Mouse (Mus musculus) heart, adult 11 months (tissue): ENCODE results near the gene Plet1.

Source experiments
- DNase-seq: peaks from one replicate; pipeline ENCODE4 v3.0.0; 2022

Plet1 gene

DNA sequence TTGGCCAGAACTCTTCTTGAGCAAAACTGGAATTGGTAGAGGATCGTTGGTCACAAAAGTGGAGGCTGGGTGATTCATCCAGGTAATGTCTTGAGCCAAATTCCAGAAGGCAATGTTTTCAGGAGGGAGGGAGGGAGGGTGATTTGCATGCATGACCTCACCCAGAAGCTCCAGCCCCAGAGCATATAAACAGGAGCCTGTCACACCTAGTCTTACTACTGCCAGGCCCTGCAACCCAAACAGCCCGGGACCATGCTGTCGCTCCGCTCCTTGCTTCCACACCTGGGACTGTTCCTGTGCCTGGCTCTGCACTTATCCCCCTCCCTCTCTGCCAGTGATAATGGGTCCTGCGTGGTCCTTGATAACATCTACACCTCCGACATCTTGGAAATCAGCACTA, at the start of gene Plet1:
Gene Plet1 (plus strand): TSS at position 215 of the 400 bp plus-strand sequence.
- peak; percentile 75 for DNase-seq

DNA sequence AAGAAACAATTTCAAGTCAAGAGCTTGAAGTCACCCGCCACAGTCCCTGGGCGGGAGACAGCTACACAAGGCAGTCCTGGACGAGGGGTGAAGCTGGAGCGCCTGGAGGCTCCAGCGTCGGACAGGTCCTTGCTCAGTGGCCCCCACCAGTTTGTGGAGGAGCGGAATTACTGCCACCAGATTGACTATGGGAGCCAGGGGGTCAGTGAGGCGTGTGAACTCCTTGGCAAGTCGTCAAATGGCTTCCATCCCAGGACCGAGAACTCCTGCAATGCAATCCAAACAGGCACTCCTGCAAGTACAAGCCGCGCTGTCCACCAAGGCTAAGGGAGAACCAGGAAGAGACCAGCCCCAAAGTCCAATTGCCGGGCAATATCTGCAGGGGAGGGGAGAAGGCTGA, 45.3 kb upstream of the Plet1 start:
- DNase-seq, result no peak

DNA sequence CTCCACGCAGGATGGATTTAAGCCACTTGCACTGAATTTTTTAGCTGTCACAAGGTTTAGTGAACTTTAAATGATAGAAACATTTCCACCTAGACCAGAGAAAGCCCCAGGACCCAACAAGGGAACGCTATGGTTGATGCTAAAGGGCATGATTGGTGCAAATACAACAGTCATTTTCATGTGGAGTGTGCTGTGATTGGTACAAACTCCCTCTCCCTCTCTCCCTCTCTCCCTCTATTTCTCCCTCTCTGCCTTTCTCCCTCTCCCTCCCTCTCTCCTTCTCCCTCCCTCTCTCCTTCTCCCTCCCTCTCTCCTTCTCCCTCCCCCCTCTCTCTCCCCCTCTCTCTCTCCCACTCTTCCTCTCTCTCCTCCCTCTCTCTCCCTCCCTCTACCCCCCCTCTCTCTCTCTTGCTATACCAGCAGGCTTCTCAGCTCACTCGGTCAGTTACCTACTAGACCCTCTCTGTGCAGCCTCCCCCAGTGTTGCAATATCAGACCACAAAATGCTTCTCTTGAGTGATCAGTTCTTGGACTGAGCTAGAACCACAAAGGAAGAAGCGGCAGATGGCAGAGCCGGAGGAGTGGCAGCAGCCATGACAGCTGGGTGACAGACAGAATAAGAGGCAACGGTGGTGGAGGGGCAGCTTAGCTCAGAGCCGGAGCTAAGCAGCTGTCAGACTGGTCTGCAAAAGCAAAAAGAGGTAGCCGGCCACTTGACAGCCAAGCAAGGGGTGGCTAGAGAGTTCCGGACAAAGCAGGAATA, 42.7 kb upstream of the Plet1 start:
- DNase-seq, result no peak

DNA sequence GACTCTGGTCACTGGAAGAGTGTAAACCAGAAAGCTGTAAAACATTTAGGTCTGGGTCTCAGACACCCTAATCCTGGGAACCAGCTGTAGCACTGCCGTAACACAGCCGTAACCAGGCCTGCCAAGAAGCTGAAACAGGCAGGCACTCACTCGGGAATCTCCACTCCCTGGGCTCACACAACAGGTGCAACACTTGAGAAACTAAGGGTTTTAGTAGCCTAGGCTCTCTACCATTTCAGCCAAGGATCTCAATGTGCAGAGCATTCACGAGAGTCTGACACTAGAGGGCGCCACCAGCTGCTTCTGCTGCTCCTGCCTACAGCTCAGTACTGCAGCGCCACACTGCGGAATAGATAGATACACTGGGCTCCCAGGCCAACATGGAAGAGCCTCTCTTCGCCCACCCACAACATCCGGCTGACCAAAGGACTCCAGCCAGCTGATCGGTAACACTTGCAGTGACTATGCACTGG, 42.0 kb upstream of the Plet1 start:
- peak; percentile 92 for DNase-seq

DNA sequence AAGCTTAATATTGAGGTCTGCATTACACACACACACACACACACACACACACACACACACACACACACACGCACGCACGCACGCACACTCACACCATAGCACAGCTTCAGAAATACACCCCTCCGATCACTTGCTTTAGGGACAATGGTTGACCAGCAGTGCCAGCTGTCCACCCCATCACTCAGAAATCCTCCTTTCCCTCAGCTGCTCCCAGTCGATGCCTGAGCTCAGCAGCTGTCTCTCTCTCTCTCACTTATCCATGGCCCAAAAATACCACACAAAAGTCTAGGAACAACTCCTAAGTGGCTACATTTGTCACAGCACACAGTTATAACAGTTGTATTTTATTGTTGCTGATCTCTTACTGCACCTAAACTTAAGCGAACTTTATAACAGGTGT, 36.7 kb upstream of the Plet1 start:
- DNase-seq, result no peak

DNA sequence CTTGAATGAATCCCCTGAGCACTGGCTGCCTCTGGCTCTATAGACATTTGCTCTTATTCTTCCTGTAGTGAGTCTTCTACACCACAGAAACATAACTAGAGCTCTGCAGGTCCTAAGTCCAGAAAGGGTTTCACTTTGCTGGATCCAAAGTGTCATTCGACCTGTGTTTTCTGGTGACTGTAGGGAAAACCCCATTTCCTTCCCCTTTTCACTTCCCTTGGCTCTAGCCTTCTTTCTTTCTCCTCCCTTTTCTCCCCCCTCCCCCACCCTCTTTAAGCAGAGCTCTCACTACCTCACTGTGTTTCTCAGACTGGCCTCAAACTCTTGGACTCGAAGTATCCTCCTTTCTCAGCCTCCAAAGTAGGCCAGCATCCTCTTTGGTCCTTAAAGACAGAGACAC, 34.8 kb upstream of the Plet1 start:
- no peak for DNase-seq

DNA sequence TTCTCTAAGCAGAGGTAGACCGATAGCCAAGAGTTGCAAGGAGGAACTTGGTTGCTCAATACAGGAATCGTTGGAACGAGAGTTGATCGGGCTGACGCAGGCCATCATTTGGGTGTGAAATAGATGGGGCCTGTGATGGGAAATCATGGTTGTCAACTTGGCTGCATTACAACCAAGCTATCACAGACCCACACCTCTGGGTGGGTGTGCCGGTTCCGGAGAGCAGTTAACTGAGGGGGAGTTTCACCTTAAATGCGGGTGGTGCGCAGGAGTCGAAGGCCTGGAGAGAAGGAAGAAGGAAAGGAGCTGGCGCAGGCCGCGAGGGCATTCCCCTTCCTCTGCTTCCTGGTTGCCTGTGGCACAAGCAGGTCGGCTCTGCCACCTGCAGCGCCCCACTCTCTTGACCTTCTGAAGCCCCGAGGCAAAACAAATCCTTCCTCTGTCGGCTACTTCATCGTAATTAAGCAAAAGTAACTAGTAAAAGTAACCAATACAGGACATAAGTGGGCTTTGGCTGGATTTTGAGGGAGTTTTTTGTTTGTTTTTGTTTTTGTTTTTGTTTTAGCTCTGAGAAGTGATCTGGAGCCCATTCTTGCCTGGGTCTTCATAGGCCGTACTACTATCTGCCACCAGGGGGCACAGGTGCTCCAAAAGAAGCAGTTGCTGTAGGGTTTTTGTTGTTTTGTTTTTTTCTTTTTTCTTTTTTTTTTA, 31.7 kb upstream of the Plet1 start:
- no peak for DNase-seq

DNA sequence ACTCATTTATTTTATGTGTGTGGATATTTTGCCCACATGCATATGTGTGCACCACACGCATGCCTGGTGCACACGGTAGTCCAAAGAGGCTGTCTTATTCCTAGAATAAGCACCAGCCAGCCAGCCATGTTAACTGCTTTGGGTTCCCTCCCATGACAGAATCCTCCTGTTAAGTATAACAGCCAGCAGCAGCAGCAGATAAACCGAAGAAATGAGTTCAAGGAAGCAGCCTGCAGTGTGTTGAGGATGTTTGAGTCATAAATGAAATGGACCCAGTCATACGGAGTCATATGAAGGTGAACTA, 31.2 kb upstream of the Plet1 start:
- no peak for DNase-seq

DNA sequence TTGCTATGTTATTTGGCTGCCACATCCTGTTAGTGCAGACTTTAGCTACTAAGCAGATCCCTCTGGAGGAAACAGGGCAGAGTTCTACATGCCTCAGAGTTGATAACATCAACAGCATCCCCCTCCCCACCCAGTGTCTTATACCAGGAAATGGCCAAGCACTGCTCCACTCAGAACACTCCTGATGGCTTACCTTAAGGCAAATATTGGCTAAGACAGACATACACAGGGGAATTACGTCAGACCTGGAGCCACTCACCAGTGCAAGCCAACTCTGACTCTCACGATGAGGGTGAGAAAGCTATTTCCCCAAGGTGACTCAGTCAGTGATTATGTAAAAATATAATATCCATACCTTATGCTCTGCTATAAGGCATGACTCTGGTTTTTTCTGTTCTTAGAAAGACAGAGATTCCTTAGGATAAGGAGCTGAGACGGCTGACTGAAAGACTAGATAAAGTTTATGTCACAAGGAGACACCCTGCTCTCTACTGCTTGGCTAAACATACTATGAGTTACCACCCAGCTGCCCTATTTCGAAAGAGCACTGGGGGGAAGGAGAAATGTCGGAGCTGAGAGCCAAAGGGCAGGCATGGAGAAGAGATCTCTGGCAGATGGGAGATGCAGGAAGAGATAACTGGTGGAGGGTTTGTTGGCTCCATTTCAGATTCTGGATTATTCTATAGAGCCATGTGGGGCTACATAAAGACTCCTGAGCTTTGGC, 23.8 kb upstream of the Plet1 start:
- DNase-seq, result peak; percentile 89

DNA sequence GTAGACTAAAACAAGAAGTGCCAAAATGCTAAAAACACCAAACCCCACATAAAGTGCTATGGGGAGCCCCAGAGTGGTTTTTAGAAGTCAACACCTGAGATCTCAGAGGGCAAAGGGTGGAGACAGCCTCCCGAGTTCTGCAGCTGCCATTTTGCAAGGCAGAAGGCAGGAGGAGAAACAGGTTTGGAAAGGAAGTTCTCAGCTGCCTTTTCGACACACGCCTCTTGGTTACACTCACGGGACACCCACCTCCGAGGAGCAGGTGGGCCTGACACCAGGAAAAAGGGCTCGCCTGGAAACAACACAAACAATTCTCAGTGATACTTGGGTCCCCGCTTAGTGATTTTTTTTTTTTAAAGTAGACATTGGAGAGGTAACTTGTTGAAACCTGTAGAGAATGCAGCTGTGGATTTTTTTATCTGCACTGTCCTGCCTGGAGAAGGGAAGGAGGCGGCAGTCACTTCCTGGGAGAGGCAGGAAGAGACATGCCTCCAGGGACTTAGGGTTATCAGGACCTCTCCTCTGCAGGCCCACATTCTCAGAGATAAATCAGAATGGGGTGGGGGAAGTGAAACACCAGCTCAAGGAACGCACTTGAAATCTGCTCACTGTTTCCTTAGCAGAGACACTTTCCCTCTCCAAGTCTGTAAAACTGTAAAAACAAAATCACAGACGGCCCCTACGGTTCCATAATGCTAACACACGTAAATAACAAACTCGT, 23.0 kb upstream of the Plet1 start:
- DNase-seq, result no peak

DNA sequence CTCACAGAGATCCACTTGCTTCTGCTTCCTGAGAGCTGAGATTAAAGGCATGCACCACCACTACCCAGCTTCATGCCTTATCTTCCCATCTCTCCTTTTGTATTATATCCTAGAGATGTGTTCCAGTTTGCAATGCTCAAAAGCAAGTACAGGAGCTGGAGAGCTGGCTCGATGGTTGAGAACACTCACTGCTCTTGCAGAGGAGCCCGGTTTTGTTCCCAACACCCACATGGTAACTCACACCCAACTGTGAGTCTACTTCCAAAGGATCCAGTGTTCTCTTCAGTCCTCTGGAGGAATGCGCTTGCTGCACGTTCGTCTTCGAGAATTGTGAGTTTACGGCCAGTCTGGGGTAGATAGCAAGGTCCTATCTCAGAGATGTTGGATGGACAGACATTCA, 19.0 kb upstream of the Plet1 start:
- no peak for DNase-seq

DNA sequence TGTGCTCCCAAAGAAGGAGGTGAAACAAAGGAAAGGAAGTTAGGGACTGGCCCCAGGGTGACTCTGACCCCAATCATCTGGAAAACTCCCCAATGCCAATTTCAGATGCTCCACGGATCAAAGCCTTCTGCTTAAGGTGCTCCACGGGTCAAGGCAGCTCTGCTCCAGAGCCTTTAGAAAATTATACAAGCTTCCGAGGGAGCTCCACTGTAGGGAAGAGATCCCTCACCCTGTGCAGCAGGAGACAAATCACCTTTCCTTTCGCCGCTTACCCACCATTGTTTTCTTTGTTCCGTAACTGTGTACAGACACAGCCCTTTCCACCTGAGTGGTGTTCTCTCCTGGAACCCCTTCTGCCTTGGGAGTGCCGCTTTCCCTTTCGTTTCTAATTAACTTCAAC, 18.6 kb upstream of the Plet1 start:
- DNase-seq, result no peak

DNA sequence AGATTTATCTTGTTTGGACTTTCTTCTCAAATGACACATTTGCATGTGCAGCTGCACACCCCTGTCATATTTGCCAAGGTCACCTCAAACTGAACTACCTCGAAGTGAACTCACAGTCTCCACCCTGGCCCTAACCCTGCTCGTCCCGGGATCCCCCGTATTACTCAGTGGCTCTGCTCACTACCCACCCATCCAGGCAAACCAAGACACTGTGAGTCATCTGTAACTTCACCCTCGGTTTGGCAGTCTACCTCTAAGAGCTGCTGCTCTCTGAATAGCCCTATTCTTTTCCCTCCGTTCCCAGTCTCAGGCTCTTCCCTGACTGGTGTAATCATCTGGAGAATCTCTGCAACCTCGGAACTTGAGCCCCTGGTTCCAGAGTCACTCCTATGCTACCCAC, 17.7 kb upstream of the Plet1 start:
- no peak for DNase-seq

DNA sequence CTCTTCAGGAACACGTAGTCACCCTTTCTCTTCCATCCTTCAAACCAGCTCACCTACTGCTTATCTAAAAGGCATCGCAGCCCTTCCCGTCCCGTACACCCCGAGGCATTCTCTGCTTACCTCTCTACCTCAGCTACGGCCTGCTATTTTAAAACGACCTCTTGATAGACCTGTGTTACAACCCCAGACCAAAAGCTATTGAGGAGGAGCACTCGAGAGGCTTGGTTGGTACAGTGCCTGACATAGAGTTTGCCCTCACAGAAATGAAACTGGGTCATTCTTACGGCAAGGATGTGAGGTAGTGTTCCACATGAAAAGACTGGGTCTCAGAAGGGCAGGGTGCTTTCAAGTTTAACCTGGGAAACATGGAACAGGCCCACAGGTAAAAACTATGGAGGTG, 17.1 kb upstream of the Plet1 start:
- no peak for DNase-seq

DNA sequence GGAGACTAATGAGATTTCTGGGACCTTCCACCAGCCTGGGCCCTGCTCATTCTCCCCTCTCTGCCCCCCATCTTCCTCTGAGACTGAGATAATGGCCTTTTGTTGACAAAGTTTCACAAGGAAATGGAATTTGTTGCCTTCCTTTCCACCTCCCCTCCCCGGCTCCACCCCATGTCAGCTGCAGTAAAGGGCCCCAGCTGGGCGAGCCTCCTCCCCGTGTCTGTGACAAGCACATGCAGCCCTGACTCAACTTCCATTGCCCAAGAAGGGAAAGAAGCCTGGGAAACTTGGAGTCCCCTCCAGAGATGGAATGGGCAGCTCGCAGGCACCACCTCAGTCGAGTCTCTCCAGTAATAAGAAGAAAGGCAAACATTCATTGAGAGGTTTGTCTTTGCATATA, 15.5 kb upstream of the Plet1 start:
- DNase-seq, result no peak

DNA sequence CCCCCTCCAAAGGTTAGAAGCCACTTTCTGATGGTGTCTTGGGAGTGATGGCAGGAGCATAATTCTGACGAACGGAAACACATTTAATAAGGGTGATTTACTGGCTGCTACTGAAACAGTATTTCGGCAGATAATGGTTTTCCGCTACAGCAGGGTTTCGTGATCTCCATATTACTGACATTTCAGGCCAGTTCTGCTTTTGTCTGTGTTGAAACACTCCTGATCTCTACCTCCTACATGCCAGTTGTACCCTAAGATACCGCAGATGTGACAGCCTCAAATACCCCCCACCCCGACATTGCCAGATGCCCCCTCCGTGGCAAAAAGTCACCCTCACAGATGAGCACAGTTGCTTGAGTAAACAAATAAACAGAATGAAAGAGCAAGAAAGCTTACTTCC, 14.8 kb upstream of the Plet1 start:
- no peak for DNase-seq

DNA sequence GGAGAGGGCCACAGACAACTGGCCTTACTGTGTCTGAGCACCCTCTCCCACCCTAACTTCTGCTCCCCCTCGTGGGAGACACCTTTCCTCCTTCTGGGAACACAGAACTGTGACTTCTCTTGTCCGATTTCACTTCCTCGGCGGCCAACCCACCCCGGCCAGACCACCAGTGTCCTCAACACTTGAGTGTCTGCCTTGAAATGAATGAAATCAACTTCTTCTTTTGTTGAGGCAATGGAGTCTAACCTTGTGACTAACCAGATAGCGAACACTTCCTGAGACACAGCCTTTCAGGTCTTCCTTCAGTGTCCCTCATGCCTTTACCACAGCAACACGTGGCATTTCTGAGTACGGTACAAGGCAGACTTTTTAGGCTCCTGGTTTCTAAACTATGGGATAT, 11.6 kb upstream of the Plet1 start:
- DNase-seq, result no peak

DNA sequence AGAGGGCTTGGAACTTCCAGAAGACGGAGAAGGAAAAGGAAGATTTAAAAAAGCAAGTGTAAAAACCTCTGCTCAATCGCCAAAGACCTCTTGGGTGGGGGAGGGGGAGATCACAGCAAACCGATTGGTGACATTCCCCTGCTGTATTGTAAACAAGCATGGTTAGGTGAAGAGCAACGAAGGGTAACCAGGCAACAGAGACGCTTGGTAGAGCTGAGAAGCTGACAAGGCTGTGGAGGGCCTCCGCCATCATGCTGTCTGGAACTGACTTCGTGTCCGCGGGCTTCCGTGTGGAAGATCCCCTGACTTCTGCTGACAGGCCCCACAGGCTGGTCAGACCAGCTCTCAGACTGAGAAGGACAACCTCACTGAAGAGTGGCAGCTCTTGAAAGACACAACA, 8.8 kb upstream of the Plet1 start:
- DNase-seq, result no peak

DNA sequence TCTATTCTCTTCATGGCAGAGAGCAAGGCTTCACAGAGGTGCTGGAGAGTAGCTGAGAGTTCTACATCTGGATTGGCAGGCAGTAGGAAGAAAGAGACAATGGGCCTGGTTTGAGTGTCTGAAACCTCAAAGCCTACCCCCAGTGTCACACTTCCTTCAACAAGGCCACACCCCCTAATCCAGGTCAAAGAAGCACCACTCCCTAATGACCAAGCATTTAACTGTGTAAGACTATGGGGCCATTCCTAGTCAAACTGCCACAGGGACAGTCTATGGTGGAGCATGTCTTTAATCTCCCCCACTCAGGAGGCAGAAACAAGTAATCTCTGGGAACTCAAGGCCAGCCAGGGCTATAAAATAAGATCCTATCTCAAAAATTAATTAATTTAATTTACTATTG, 3.5 kb upstream of the Plet1 start:
- no peak for DNase-seq

DNA sequence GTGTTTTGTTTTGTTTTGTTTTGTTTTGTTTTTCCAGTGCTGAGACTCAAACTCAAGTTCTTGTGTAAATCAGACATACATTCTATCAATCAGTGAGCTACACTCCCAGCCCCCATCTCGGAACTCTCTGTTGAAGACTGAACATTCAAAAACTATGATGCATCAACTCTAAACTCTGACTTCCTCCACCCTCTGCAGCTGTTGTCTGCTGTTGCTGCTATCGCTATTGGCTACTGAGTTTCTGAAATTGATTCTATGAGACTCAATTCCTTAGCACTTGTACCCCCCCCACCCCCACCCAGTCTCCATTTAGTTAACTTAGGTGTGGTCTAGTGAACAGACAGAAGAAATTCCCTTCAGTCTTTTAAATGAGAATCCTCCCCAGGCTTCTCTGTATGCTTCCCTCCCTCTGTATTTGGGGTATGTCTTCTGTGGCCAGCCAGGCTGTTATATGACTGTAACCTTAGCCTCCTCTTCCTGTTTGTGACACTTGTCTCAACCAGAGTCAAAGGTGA, 2.7 kb upstream of the Plet1 start:
- DNase-seq, result no peak

DNA sequence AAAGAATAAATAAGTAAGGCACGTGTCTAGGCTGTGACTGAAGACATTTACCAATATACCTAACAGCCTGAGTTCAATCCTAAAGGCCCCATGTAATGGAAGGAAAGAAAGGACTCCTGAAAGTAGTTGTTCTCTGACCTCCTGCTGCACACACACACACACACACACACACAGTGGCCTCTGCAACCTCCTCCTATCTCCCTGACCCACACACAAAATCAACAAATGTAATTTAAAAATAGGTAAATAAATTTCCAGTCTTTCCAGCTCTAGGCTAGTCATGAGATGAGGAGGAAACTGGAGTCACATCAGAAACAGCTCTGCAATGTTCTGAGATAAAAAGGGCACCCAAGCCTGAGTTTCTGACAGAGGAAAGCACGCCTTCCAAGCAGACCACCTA, 548 bp upstream of the Plet1 start:
- DNase-seq, result no peak

DNA sequence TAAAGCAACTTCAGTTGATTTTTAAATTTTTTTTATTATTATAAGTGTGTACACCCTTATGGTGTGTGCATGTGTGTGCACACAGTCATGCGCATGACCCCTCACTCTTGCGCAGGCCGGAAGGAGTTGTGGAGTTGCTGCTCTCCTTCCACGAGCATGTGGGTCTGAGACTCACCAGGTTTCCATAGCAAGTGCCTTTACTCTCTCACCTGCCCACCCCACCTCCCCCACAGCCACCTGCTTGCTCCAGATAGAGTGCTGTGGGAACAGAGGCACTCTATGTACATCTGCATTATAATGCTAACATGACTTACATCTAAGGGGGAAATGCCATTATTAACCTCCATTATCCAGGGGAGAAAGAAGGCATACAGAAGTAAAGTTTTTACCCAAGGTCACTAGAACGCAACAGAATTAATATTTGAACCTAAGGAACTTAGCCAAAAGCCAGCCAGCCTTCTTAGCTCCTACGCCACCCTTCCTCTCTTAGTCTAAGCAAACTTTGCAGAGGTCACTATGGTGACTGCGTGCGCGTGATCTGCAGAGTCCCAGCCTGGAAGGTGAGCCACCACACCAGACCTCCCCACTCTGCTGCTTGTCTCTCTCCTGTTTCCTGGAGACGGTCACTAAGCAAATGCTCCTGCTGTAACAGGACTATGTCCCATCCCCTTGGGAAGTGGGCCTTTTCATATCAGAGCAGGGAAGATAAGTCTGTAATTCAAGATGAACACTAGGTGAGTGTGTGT, 1.3 kb downstream of the Plet1 start:
- peak; percentile 89 for DNase-seq

DNA sequence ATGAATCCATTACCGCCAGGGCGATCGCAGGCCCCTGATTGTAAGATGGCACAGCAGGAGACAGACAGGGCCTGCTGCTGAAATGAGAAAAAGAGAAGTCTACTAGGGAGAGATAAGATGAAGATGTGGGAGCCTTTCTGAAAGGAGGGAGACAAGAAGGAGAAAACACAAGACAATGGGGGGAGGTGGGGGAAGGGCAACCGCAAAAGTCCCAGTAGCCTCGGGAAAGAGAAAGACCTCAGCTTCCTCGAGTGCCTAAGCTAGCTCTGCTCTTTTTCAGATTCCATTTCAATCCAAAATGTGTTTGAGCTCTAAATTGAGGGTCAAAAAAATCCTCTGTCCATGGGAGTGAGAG, 1.8 kb downstream of the Plet1 start:
- DNase-seq, result no peak
